Mouse (Mus musculus): ENCODE data around the gene 9030624G23Rik.
"Not testable (repeated sequence)": the region's sequence is repeated elsewhere in the genome, so short reads cannot be mapped to it uniquely, and the experiment has no call there.

Gene 9030624G23Rik

GRCm38 (mm10) chr12:24097108-24097520 is at the start of gene 9030624G23Rik:
TSS of gene 9030624G23Rik (minus strand) at chr12:24097246.
- POLR2A ChIA-PET, CTCF ChIA-PET: not testable (repeated sequence)

GRCm38 (mm10) chr12:24083096-24083495 is 13.9 kb downstream of the 9030624G23Rik start:
- POLR2A ChIA-PET, CTCF ChIA-PET: not testable (repeated sequence)
